Mouse (Mus musculus) brain, embryonic 14.5 days (tissue): ENCODE measurements at regions not wholly inside any gene's neighbourhood (a gene's known extent, or its start where the extent isn't known, plus 50 kb on each side); places are given as distances from the start of the nearest gene placed in this dataset.
"Not testable (repeated sequence)": the region's sequence is repeated elsewhere in the genome, so short reads cannot be mapped to it uniquely, and the experiment has no call there.

Experiments
- DNase-seq: peaks from one replicate; pipeline ENCODE4 v3.0.0-alpha.2; 2011; ENCODE audit warnings: low read depth
- CTCF ChIP-seq: fragments of 200-500 bp; IDR thresholded peaks from 2 replicates; pipeline ENCODE4 v1.5.1; 2012; ENCODE audit warnings: inconsistent platforms, mild to moderate bottlenecking, moderate library complexity, borderline replicate concordance; ENCODE audit not compliant: insufficient read depth, insufficient read length; ENCODE audit errors: extremely low read depth
- POLR2A ChIP-seq: fragments of 200-500 bp; IDR thresholded peaks from 2 replicates; pipeline ENCODE4 v1.6.1; 2012; ENCODE audit warnings: mild to moderate bottlenecking, inconsistent platforms, borderline replicate concordance; ENCODE audit not compliant: poor library complexity, insufficient read depth, insufficient read length, severe bottlenecking; ENCODE audit errors: extremely low read depth

- TF ChIP-seq CTCF (no peak), POLR2A (no peak)
- no peak for DNase-seq
Observed at GRCm38 (mm10) chr3:22681999-22682648, 605.7 kb downstream of the Tbl1xr1 start.

GRCm38 (mm10) chr3:22699317-22699716 is 622.9 kb downstream of the Tbl1xr1 start:
- peak; percentile 2 for DNase-seq
- TF ChIP-seq CTCF, result no peak
- no peak for TF ChIP-seq POLR2A

GRCm38 (mm10) chr3:22701486-22701885 is 625.0 kb downstream of the Tbl1xr1 start:
- not testable (repeated sequence) for DNase-seq

- no peak for DNase-seq
- TF ChIP-seq POLR2A, result no peak
- TF ChIP-seq CTCF, result no peak
Observed at GRCm38 (mm10) chr3:22705673-22706072, 629.2 kb downstream of the Tbl1xr1 start.

GRCm38 (mm10) chr3:22745026-22745425 is 668.6 kb downstream of the Tbl1xr1 start:
- DNase-seq, result peak; percentile 86
- TF ChIP-seq POLR2A (no peak), CTCF (no peak)
